Mouse (Mus musculus): ENCODE measurements at regions not wholly inside any gene's neighbourhood (a gene's known extent, or its start where the extent isn't known, plus 50 kb on each side); places are given as distances from the start of the nearest gene placed in this dataset.

DNA sequence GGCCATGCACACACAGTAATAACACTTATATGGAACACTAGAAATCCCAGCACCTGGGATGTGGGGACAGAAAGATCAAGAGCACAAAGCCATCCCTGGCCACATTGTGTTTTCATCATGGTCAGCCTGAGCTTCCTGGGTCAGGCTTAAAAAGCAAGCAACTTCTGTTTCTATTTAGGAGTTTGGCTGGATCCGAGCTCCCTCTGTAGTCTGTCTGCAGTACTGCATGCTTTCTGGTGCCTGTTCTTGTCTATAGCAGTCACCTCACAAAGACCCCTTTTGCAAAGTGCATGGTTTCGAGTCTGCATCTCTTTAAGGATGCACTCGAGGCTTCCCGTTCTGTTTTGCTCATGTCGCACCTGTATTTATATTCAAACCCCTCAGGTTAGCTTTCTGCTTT lies 73.4 kb upstream of the Gm14444 start:
- Histone ChIP-seq H3K36me3 (no peaks in the 10 kb centered on the region), H3K27me3 (no peaks in the 10 kb centered on the region; the same call in 1 of the 2 replicates), H3K4me3 (no peak overlapping the region), H3K4me2 (replicated peaks) (no peak overlapping the region), H3K9me3 (no peaks in the 10 kb centered on the region), H3K9ac (no peak overlapping the region), H3K27ac (no peak overlapping the region), H3K4me1 (peaks cover 6% of the 10 kb centered on the region; the same call in 1 of the 2 replicates)
- no peak for ATAC-seq (ENCODE audit: low FRiP score, low read depth)
- 27% methylated on average over 5 of the region's 5 CpGs for WGBS

GRCm38 (mm10) chr2:174937930-174938329 lies 72.1 kb upstream of the Gm14444 start:
- H3K27me3 ChIP-seq = no peaks in the 10 kb centered on the region; the same call in 1 of the 2 replicates
- no peaks in the 10 kb centered on the region for H3K4me1 ChIP-seq
- no peaks in the 10 kb centered on the region for H3K36me3 ChIP-seq
- ATAC-seq (ENCODE audit: low FRiP score, low read depth) = no peak
- H3K27ac ChIP-seq = no peak overlapping the region
- 66% methylated on average over 4 of the region's 4 CpGs for WGBS
- no peak overlapping the region for H3K9ac ChIP-seq
- no peaks in the 10 kb centered on the region for H3K9me3 ChIP-seq
- H3K4me3 ChIP-seq = no peak overlapping the region
- no peak overlapping the region for H3K4me2 ChIP-seq (replicated peaks)

- H3K4me1 ChIP-seq = no peaks in the 10 kb centered on the region
- ATAC-seq (ENCODE audit: low FRiP score, low read depth) = no peak
- H3K9ac ChIP-seq = no peak overlapping the region
- H3K9me3 ChIP-seq = no peaks in the 10 kb centered on the region
- no peaks in the 10 kb centered on the region for H3K36me3 ChIP-seq
- H3K27ac ChIP-seq = no peak overlapping the region
- no peak overlapping the region for H3K4me2 ChIP-seq (replicated peaks)
- WGBS = 85% methylated on average over 4 of the region's 4 CpGs
- H3K27me3 ChIP-seq = no peaks in the 10 kb centered on the region; the same call in 1 of the 2 replicates
- H3K4me3 ChIP-seq = no peak overlapping the region
Measured at GRCm38 (mm10) chr2:174942221-174942620, 67.8 kb upstream of the Gm14444 start.

DNA sequence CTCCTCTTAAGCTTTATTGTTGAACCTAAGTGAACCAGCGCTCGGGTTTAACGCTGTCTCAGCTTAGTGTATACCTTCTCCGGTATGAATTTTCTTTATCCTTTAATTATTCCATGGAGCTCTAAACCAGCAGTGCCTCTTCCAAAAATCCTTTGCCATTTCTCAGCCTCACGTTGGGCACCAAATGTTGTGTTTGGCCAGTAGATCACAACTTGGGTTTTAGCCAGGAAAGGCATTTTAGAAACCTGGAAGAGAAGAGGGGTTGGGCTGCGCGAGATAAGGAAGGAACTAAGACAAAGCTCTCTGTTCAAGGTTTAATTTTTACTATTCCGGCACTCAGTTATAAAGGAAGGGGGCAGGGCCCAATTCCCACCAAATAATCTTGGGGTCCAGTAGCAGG lies 61.9 kb upstream of the Gm14444 start:
- Histone ChIP-seq H3K9me3 (no peaks in the 10 kb centered on the region), H3K9ac (no peak overlapping the region), H3K36me3 (no peaks in the 10 kb centered on the region), H3K27ac (no peak overlapping the region), H3K27me3 (no peaks in the 10 kb centered on the region), H3K4me1 (no peaks in the 10 kb centered on the region), H3K4me3 (no peak overlapping the region), H3K4me2 (replicated peaks) (no peak overlapping the region)
- no peak for ATAC-seq (ENCODE audit: low FRiP score, low read depth)
- 88% methylated on average over 8 of the region's 8 CpGs for WGBS
